Mouse (Mus musculus): Measurements from ENCODE around the gene Cdc7. TPM values are rescaled to one million over a fixed set of nuclear protein-coding genes. Genes with fewer than 3 reads are reported as not detected.

Cdc7 gene
- polyA plus RNA-seq, 1 experiment from 2014 or later, result 51.6 TPM

- ATAC-seq (ENCODE audit: insufficient number of reproducible peaks, insufficient read depth, low FRiP score, low TSS enrichment, low read depth), result peak; percentile 74
- Histone ChIP-seq H3K36me3 (no peaks in the 10 kb centered on the region), H3K9me3 (no peaks in the 10 kb centered on the region), H3K27me3 (no peaks in the 10 kb centered on the region), H3K4me3 (no peak overlapping the region), H3K27ac (peak overlapping the region; percentile 73), H3K4me1 (peaks cover 34% of the 10 kb centered on the region), H3K9ac (no peak overlapping the region), H3K4me2 (no peak overlapping the region)
- 31% methylated on average over 5 of the region's 5 CpGs for WGBS
Observed at GRCm38 (mm10) chr5:106995886-106996538, 31.9 kb downstream of the Cdc7 start.

- Histone ChIP-seq H3K27me3 (no peaks in the 10 kb centered on the region), H3K4me3 (no peak overlapping the region), H3K9ac (no peak overlapping the region), H3K9me3 (no peaks in the 10 kb centered on the region), H3K4me1 (peaks cover 34% of the 10 kb centered on the region), H3K36me3 (no peaks in the 10 kb centered on the region), H3K4me2 (no peak overlapping the region), H3K27ac (peak overlapping the region; percentile 73)
- 0 out of 2 replicates have a peak, but pooled peaks have one; percentile 32 for ATAC-seq (ENCODE audit: insufficient number of reproducible peaks, insufficient read depth, low FRiP score, low TSS enrichment, low read depth)
- 34% methylated on average over 7 of the region's 7 CpGs for WGBS
Observed at GRCm38 (mm10) chr5:106996539-106997244, 32.6 kb downstream of the Cdc7 start.

- Histone ChIP-seq H3K9ac (no peak overlapping the region), H3K27me3 (no peaks in the 10 kb centered on the region), H3K4me3 (no peak overlapping the region), H3K4me1 (peaks cover 23% of the 10 kb centered on the region), H3K27ac (peak overlapping the region; percentile 71), H3K36me3 (no peaks in the 10 kb centered on the region), H3K9me3 (0 out of 2 replicates have a peak, but pooled peaks cover 8% of the 10 kb centered on the region), H3K4me2 (peak overlapping the region; percentile 26; the same call in 1 of the 2 replicates)
- 25% methylated on average over 11 of the region's 11 CpGs for WGBS
- peak; percentile 67; the same call in 1 of the 2 replicates for ATAC-seq (ENCODE audit: insufficient number of reproducible peaks, insufficient read depth, low FRiP score, low TSS enrichment, low read depth)
Observed at GRCm38 (mm10) chr5:107001396-107002090, 37.4 kb downstream of the Cdc7 start.

GRCm38 (mm10) chr5:107002091-107002416 lies 37.9 kb downstream of the Cdc7 start:
- Histone ChIP-seq H3K9ac (no peak overlapping the region), H3K4me2 (peak overlapping the region; percentile 26; the same call in 1 of the 2 replicates), H3K9me3 (0 out of 2 replicates have a peak, but pooled peaks cover 8% of the 10 kb centered on the region), H3K36me3 (no peaks in the 10 kb centered on the region), H3K4me3 (no peak overlapping the region), H3K4me1 (peaks cover 18% of the 10 kb centered on the region), H3K27ac (peak overlapping the region; percentile 71), H3K27me3 (no peaks in the 10 kb centered on the region)
- WGBS, result 19% methylated on average over 5 of the region's 5 CpGs
- ATAC-seq (ENCODE audit: insufficient number of reproducible peaks, insufficient read depth, low FRiP score, low TSS enrichment, low read depth), result peak; percentile 74; the same call in 1 of the 2 replicates

- no peak overlapping the region for H3K4me3 ChIP-seq
- H3K27me3 ChIP-seq, result no peaks in the 10 kb centered on the region
- WGBS, result 97% methylated on average over 3 of the region's 3 CpGs
- H3K36me3 ChIP-seq, result no peaks in the 10 kb centered on the region
- no peak overlapping the region for H3K4me2 ChIP-seq
- H3K4me1 ChIP-seq, result peaks cover 30% of the 10 kb centered on the region
- no peak overlapping the region for H3K9ac ChIP-seq
- no peak overlapping the region for H3K27ac ChIP-seq
- H3K9me3 ChIP-seq, result 0 out of 2 replicates have a peak, but pooled peaks cover 10% of the 10 kb centered on the region
- ATAC-seq (ENCODE audit: insufficient number of reproducible peaks, insufficient read depth, low FRiP score, low TSS enrichment, low read depth), result no peak
Observed at GRCm38 (mm10) chr5:107009721-107010120, 45.6 kb downstream of the Cdc7 start.

GRCm38 (mm10) chr5:107010300-107010699 lies 46.2 kb downstream of the Cdc7 start:
- 0 out of 2 replicates have a peak, but pooled peaks cover 10% of the 10 kb centered on the region for H3K9me3 ChIP-seq
- 83% methylated on average over 3 of the region's 3 CpGs for WGBS
- H3K4me2 ChIP-seq, result no peak overlapping the region
- H3K4me3 ChIP-seq, result no peak overlapping the region
- no peaks in the 10 kb centered on the region for H3K36me3 ChIP-seq
- no peak overlapping the region for H3K27ac ChIP-seq
- H3K4me1 ChIP-seq, result peaks cover 36% of the 10 kb centered on the region
- H3K9ac ChIP-seq, result no peak overlapping the region
- no peaks in the 10 kb centered on the region for H3K27me3 ChIP-seq
- ATAC-seq (ENCODE audit: insufficient number of reproducible peaks, insufficient read depth, low FRiP score, low TSS enrichment, low read depth), result no peak

GRCm38 (mm10) chr5:107011316-107012029 lies 47.4 kb downstream of the Cdc7 start:
- Histone ChIP-seq H3K27ac (peak overlapping the region; percentile 48; the same call in 1 of the 2 replicates), H3K4me1 (peaks cover 42% of the 10 kb centered on the region), H3K9me3 (0 out of 2 replicates have a peak, but pooled peaks cover 2% of the 10 kb centered on the region), H3K4me3 (no peak overlapping the region), H3K4me2 (no peak overlapping the region), H3K27me3 (no peaks in the 10 kb centered on the region), H3K36me3 (no peaks in the 10 kb centered on the region), H3K9ac (no peak overlapping the region)
- no peak for ATAC-seq (ENCODE audit: insufficient number of reproducible peaks, insufficient read depth, low FRiP score, low TSS enrichment, low read depth)
- WGBS, result 69% methylated on average over 7 of the region's 7 CpGs

GRCm38 (mm10) chr5:107012030-107012715 lies 48.1 kb downstream of the Cdc7 start:
- H3K27ac ChIP-seq, result peak overlapping the region; percentile 48
- H3K4me1 ChIP-seq, result peaks cover 42% of the 10 kb centered on the region
- no peaks in the 10 kb centered on the region for H3K27me3 ChIP-seq
- WGBS, result 36% methylated on average over 11 of the region's 11 CpGs
- H3K9me3 ChIP-seq, result 0 out of 2 replicates have a peak, but pooled peaks cover 2% of the 10 kb centered on the region
- H3K4me2 ChIP-seq, result no peak overlapping the region
- ATAC-seq (ENCODE audit: insufficient number of reproducible peaks, insufficient read depth, low FRiP score, low TSS enrichment, low read depth), result no peak
- no peak overlapping the region for H3K9ac ChIP-seq
- no peaks in the 10 kb centered on the region for H3K36me3 ChIP-seq
- H3K4me3 ChIP-seq, result no peak overlapping the region

- no peak overlapping the region for H3K27ac ChIP-seq
- H3K4me1 ChIP-seq, result peaks cover 42% of the 10 kb centered on the region
- H3K9ac ChIP-seq, result no peak overlapping the region
- 28% methylated on average over 2 of the region's 2 CpGs for WGBS
- H3K36me3 ChIP-seq, result no peaks in the 10 kb centered on the region
- 0 out of 2 replicates have a peak, but pooled peaks cover 1% of the 10 kb centered on the region for H3K9me3 ChIP-seq
- no peaks in the 10 kb centered on the region for H3K27me3 ChIP-seq
- no peak overlapping the region for H3K4me3 ChIP-seq
- no peak overlapping the region for H3K4me2 ChIP-seq
- ATAC-seq (ENCODE audit: insufficient number of reproducible peaks, insufficient read depth, low FRiP score, low TSS enrichment, low read depth), result no peak
Observed at GRCm38 (mm10) chr5:107013393-107013792, 49.3 kb downstream of the Cdc7 start.

GRCm38 (mm10) chr5:107014146-107014545 lies 50.0 kb downstream of the Cdc7 start:
- no peak overlapping the region for H3K9ac ChIP-seq
- H3K4me2 ChIP-seq, result no peak overlapping the region
- no peak for ATAC-seq (ENCODE audit: insufficient number of reproducible peaks, insufficient read depth, low FRiP score, low TSS enrichment, low read depth)
- no peaks in the 10 kb centered on the region for H3K36me3 ChIP-seq
- no peaks in the 10 kb centered on the region for H3K9me3 ChIP-seq
- H3K4me1 ChIP-seq, result peaks cover 42% of the 10 kb centered on the region
- WGBS, result 69% methylated on average over 7 of the region's 7 CpGs
- H3K27me3 ChIP-seq, result no peaks in the 10 kb centered on the region
- no peak overlapping the region for H3K4me3 ChIP-seq
- no peak overlapping the region for H3K27ac ChIP-seq
